Mouse (Mus musculus) stomach, embryonic 16.5 days (tissue): ENCODE measurements around the gene Zfp53. TPM values are rescaled to one million over a fixed set of nuclear protein-coding genes. Genes with fewer than 3 reads are reported as not detected.

Experiments used
- ATAC-seq: fragments of 200-750 bp; cut with Nextera tagmentation; 2 replicates; pipeline ENCODE4 v1.8.0; 2017; ENCODE audit warnings: moderate number of reproducible peaks, moderate TSS enrichment; ENCODE audit not compliant: insufficient read depth, low FRiP score
- H3K27ac ChIP-seq: fragments of 300-500 bp; sonication (generic); 2 replicates; pipeline ENCODE4 v1.5.1; 2014; ENCODE audit warnings: low read length
- H3K27me3 ChIP-seq: fragments of 300-500 bp; sonication (generic); 2 replicates; pipeline ENCODE4 v1.6.1; 2014; ENCODE audit warnings: low read length, control low read depth, mixed read lengths; ENCODE audit not compliant: control insufficient read depth, insufficient read depth
- H3K36me3 ChIP-seq: fragments of 300-500 bp; sonication (generic); 2 replicates; pipeline ENCODE4 v1.6.1; 2014; ENCODE audit warnings: low read length; ENCODE audit not compliant: control insufficient read depth, insufficient read depth
- H3K4me1 ChIP-seq: fragments of 300-500 bp; sonication (generic); 2 replicates; pipeline ENCODE4 v1.6.1; 2014; ENCODE audit warnings: low read length, control low read depth, mixed read lengths; ENCODE audit not compliant: control insufficient read depth, insufficient read depth
- H3K4me2 ChIP-seq: fragments of 300-500 bp; sonication (generic); 2 replicates; pipeline ENCODE4 v1.6.1; 2014; ENCODE audit warnings: low read depth, low read length, mixed read lengths
- H3K4me3 ChIP-seq: fragments of 300-500 bp; sonication (generic); replicated peaks from 2 replicates; pipeline ENCODE4 v1.5.1; 2014; ENCODE audit warnings: mild to moderate bottlenecking, low read length
- H3K9ac ChIP-seq: fragments of 300-500 bp; sonication (generic); 2 replicates; pipeline ENCODE4 v1.6.1; 2014; ENCODE audit warnings: low read length
- H3K9me3 ChIP-seq: fragments of 300-500 bp; sonication (generic); replicated peaks from 2 replicates; pipeline ENCODE4 v1.6.1; 2016; ENCODE audit warnings: low read length, control low read depth; ENCODE audit not compliant: control insufficient read depth
- WGBS: fragments of 180-500 bp; shearing (Covaris S2); extraction: QIAGEN DNeasy Blood & Tissue Kit; methylation state at CpG from one replicate; pipeline ENCODE4 v1.1.7; 2014; 5-methylcytosine and 5-hydroxymethylcytosine counted together
- polyA plus RNA-seq: library from polyadenylated mRNA; unstranded; fragments of >200 nt; fragmentation: Nextera tagmentation; extraction: Ambion mirVana; gene quantifications from 2 replicates; pipeline ENCODE4 v1.2.1, GENCODE M21; 2015

Gene Zfp53
- polyA plus RNA-seq, 1 experiment from 2014 or later = 13.8 TPM

- peak within 1 kb of the TSS; percentile 88 for H3K4me2 ChIP-seq
- no peaks in the 10 kb centered on the region for H3K36me3 ChIP-seq
- peak; percentile 79 for ATAC-seq
- no peaks in the 10 kb centered on the region for H3K9me3 ChIP-seq
- peaks cover 13% of the 10 kb centered on the region for H3K4me1 ChIP-seq
- H3K9ac ChIP-seq = peak within 1 kb of the TSS; percentile 75
- 3% methylated on average over 21 of the region's 21 CpGs for WGBS
- peak within 1 kb of the TSS; percentile 71 for H3K27ac ChIP-seq
- peak within 1 kb of the TSS; percentile 68 for H3K4me3 ChIP-seq
- H3K27me3 ChIP-seq = no peaks in the 10 kb centered on the region
Observed at GRCm38 (mm10) chr17:21535096-21536001, 46.6 kb downstream of the Zfp53 start, which contains the start of gene Zfp52. Gene Zfp52, plus strand, starts transcription at chr17:21535539.

GRCm38 (mm10) chr17:21536096-21536495 is 47.3 kb downstream of the Zfp53 start:
- Histone ChIP-seq H3K9ac (peak overlapping the region; percentile 75; the same call in 1 of the 2 replicates), H3K36me3 (no peaks in the 10 kb centered on the region), H3K4me1 (peaks cover 13% of the 10 kb centered on the region), H3K27me3 (no peaks in the 10 kb centered on the region), H3K27ac (no peak overlapping the region), H3K4me2 (peak overlapping the region; percentile 88), H3K4me3 (peak overlapping the region; percentile 68), H3K9me3 (no peaks in the 10 kb centered on the region)
- WGBS = 32% methylated on average over 7 of the region's 7 CpGs
- ATAC-seq = no peak

GRCm38 (mm10) chr17:21536676-21537075 is 47.9 kb downstream of the Zfp53 start:
- 51% methylated on average over 2 of the region's 2 CpGs for WGBS
- no peak for ATAC-seq
- no peak overlapping the region for H3K27ac ChIP-seq

GRCm38 (mm10) chr17:21557831-21558230 is 69.0 kb downstream of the Zfp53 start:
- 83% methylated on average over 2 of the region's 2 CpGs for WGBS
- Histone ChIP-seq H3K9me3 (no peaks in the 10 kb centered on the region), H3K36me3 (peaks cover 16% of the 10 kb centered on the region), H3K27ac (no peak overlapping the region), H3K4me3 (no peak overlapping the region), H3K9ac (no peak overlapping the region), H3K4me1 (no peaks in the 10 kb centered on the region), H3K27me3 (no peaks in the 10 kb centered on the region), H3K4me2 (no peak overlapping the region)
- ATAC-seq = no peak

More at GRCm38 (mm10) chr17:21536676-21537075, 47.9 kb downstream of the Zfp53 start:
- Histone ChIP-seq H3K27me3 (no peaks in the 10 kb centered on the region), H3K9ac (no peak overlapping the region), H3K36me3 (no peaks in the 10 kb centered on the region), H3K4me2 (peak overlapping the region; percentile 88; the same call in 1 of the 2 replicates), H3K4me1 (peaks cover 13% of the 10 kb centered on the region), H3K9me3 (no peaks in the 10 kb centered on the region), H3K4me3 (no peak overlapping the region)

Other genes starting within 250 kb of the Zfp53 start
- gene Vmn1r235, start 232.6 kb upstream of the Zfp53 start, polyA plus RNA-seq = not detected in 2 replicates
- not detected in 2 replicates for gene Vmn1r236, start 206.1 kb upstream of the Zfp53 start, polyA plus RNA-seq
- not detected in 2 replicates for gene Vmn1r237, start 177.1 kb upstream of the Zfp53 start, polyA plus RNA-seq
- 3.4 and 3.6 TPM in 2 replicates for gene Zfp677, start 105.2 kb upstream of the Zfp53 start, polyA plus RNA-seq
- 7.1 and 8.2 TPM in 2 replicates for gene Zfp54, start 65.8 kb upstream of the Zfp53 start, polyA plus RNA-seq
- gene Zfp51, start 38.6 kb upstream of the Zfp53 start, polyA plus RNA-seq = 14.5 and 16.8 TPM in 2 replicates
- 5.8 and 6.6 TPM in 2 replicates for gene Zfp52, start 46.5 kb downstream of the Zfp53 start, polyA plus RNA-seq
- gene Zfp948, start 78.0 kb downstream of the Zfp53 start, polyA plus RNA-seq = 19.0 and 21.3 TPM in 2 replicates
- 3.9 and 5.0 TPM in 2 replicates for gene Zfp983, start 161.6 kb downstream of the Zfp53 start, polyA plus RNA-seq
- gene Gm10226, start 202.9 kb downstream of the Zfp53 start, polyA plus RNA-seq = 6.8 and 9.2 TPM in 2 replicates
- 8.2 and 9.5 TPM in 2 replicates for gene Zfp760, start 218.7 kb downstream of the Zfp53 start, polyA plus RNA-seq
- 6.0 and 6.1 TPM in 2 replicates for gene Zfp229, start 241.8 kb downstream of the Zfp53 start, polyA plus RNA-seq